Mouse (Mus musculus): ENCODE data around the gene Psmg4.

GRCm38 (mm10) chr13:34205216-34205615 lies 42.5 kb downstream of the Psmg4 start:
- TF ChIP-seq CTCF (IDR thresholded peaks at IDR 0.05; ENCODE audit: low read depth, low read length) (no peak), POLR2A (IDR thresholded peaks at IDR 0.05; ENCODE audit: borderline replicate concordance, low read depth, low read length) (no peak)

Measured in bone marrow macrophage, adult 2 months (primary cell).